Mouse (Mus musculus) erythroblast, embryonic 14.5 days (primary cell): ENCODE measurements around the gene Ulk4. TPM values are rescaled to one million over a fixed set of nuclear protein-coding genes. Genes with fewer than 3 reads are reported as not detected.
"Not testable (repeated sequence)": the region's sequence is repeated elsewhere in the genome, so short reads cannot be mapped to it uniquely, and the experiment has no call there.

Source experiments
- H3K27me3 ChIP-seq: 2 replicates; pipeline ENCODE4 v1.6.1; 2012; ENCODE audit warnings: inconsistent platforms; ENCODE audit not compliant: control insufficient read depth
- H3K36me3 ChIP-seq: 2 replicates; pipeline ENCODE4 v1.6.1; 2012; ENCODE audit warnings: mild to moderate bottlenecking, inconsistent platforms; ENCODE audit not compliant: control insufficient read depth
- H3K4me1 ChIP-seq: 2 replicates; pipeline ENCODE4 v1.6.1; 2012; ENCODE audit warnings: inconsistent platforms; ENCODE audit not compliant: control insufficient read depth
- H3K4me3 ChIP-seq: replicated peaks from 2 replicates; pipeline ENCODE3; 2012; ENCODE audit warnings: moderate library complexity, mild to moderate bottlenecking, inconsistent platforms
- H3K9me3 ChIP-seq: 2 replicates; pipeline ENCODE4 v1.6.1; 2012; ENCODE audit warnings: low read length, inconsistent platforms, mixed read lengths; ENCODE audit not compliant: control insufficient read depth
- GATA1 ChIP-seq: IDR thresholded peaks from 2 replicates; pipeline ENCODE4 v1.6.1; 2012; ENCODE audit warnings: low read length, inconsistent platforms, mixed read lengths
- TAL1 ChIP-seq: IDR thresholded peaks from 3 replicates; pipeline ENCODE4 v1.6.1; 2012; ENCODE audit warnings: low read length, inconsistent platforms, mixed read lengths
- polyA plus RNA-seq: library from polyadenylated mRNA; stranded (reverse); fragments of >175 nt; gene quantifications from 2 replicates; pipeline ENCODE4 v1.2.3, GENCODE M21; 2012

Gene Ulk4
- polyA plus RNA-seq, 1 experiment: 0.16 TPM

- Histone ChIP-seq H3K9me3 (peaks cover 3% of the 10 kb centered on the region; the same call in 1 of the 2 replicates), H3K4me1 (peaks cover 6% of the 10 kb centered on the region), H3K27me3 (no peaks in the 10 kb centered on the region), H3K4me3 (no peak overlapping the region), H3K36me3 (no peaks in the 10 kb centered on the region)
- TF ChIP-seq GATA1 (no peak), TAL1 (no peak)
Observed at GRCm38 (mm10) chr9:120918211-120918610, 358.8 kb downstream of the Ulk4 start.

- H3K4me3 ChIP-seq, H3K4me1 ChIP-seq, H3K36me3 ChIP-seq, H3K27me3 ChIP-seq, H3K9me3 ChIP-seq: not testable (repeated sequence)
Observed at GRCm38 (mm10) chr9:120917619-120918018, 359.4 kb downstream of the Ulk4 start.

- Histone ChIP-seq H3K36me3 (no peaks in the 10 kb centered on the region), H3K9me3 (peaks cover 3% of the 10 kb centered on the region; the same call in 1 of the 2 replicates), H3K4me1 (peaks cover 6% of the 10 kb centered on the region), H3K27me3 (no peaks in the 10 kb centered on the region; the same call in 1 of the 2 replicates), H3K4me3 (no peak overlapping the region)
- TF ChIP-seq TAL1 (no peak), GATA1 (no peak)
Observed at GRCm38 (mm10) chr9:120914877-120915459, 362.0 kb downstream of the Ulk4 start.

GRCm38 (mm10) chr9:120914429-120914828 is 362.6 kb downstream of the Ulk4 start:
- TF ChIP-seq GATA1: no peak
- no peak for TF ChIP-seq TAL1
- H3K27me3 ChIP-seq: no peaks in the 10 kb centered on the region; the same call in 1 of the 2 replicates
- H3K4me1 ChIP-seq: peaks cover 6% of the 10 kb centered on the region
- H3K4me3 ChIP-seq: no peak overlapping the region
- H3K36me3 ChIP-seq: no peaks in the 10 kb centered on the region
- peaks cover 3% of the 10 kb centered on the region; the same call in 1 of the 2 replicates for H3K9me3 ChIP-seq

GRCm38 (mm10) chr9:120913152-120913551 is 363.8 kb downstream of the Ulk4 start:
- Histone ChIP-seq H3K4me3 (no peak overlapping the region), H3K4me1 (no peaks in the 10 kb centered on the region), H3K9me3 (peaks cover 3% of the 10 kb centered on the region; the same call in 1 of the 2 replicates), H3K27me3 (no peaks in the 10 kb centered on the region; the same call in 1 of the 2 replicates), H3K36me3 (no peaks in the 10 kb centered on the region)
- TF ChIP-seq TAL1 (no peak), GATA1 (no peak)

DNA sequence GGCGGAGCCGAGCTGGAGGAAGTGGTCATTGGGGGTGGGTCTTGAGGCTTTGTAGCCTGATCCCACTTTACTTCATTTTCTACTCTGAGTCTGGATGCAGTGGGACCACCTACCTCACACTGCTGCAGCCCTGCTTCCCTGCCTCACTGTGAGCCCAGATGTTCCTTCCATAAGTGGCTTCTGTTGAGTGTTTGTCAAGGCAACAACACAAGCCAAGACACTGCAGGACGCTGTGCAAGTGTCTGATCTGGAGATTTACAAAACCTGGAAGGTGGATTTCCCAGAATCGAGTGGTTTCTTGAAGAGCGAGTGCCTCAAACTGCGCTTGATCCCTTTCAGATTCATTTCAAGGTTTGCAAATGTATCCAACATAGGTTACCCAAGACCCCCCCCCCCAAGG is 368.5 kb downstream of the Ulk4 start:
- no peaks in the 10 kb centered on the region; the same call in 1 of the 2 replicates for H3K27me3 ChIP-seq
- H3K4me1 ChIP-seq: no peaks in the 10 kb centered on the region
- TF ChIP-seq GATA1 (no peak), TAL1 (no peak)
- H3K36me3 ChIP-seq: no peaks in the 10 kb centered on the region
- H3K9me3 ChIP-seq: no peaks in the 10 kb centered on the region
- no peak overlapping the region for H3K4me3 ChIP-seq

Other genes starting within 250 kb of the Ulk4 start
- gene Trak1, start 20.3 kb upstream of the Ulk4 start, polyA plus RNA-seq: 0.83 and 1.2 TPM in 2 replicates
- not detected in 2 replicates for gene Cck, start 218.5 kb upstream of the Ulk4 start, polyA plus RNA-seq